Mouse (Mus musculus): ENCODE data around the gene Pga5. TPM values are rescaled to one million over a fixed set of nuclear protein-coding genes. Genes with fewer than 3 reads are reported as not detected.

Pga5 gene
- polyA plus RNA-seq, 1 experiment: not detected

GRCm38 (mm10) chr19:10692361-10692760 is 14.5 kb upstream of the Pga5 start:
- Histone ChIP-seq H3K4me3 (ENCODE audit: low read depth, low read length) (no peak overlapping the region), H3K27ac (ENCODE audit: insufficient read depth, low read depth, low read length) (peak overlapping the region; percentile 36), H3K36me3 (ENCODE audit: control insufficient read depth, insufficient read depth, low read length) (no peaks in the 10 kb centered on the region), H3K27me3 (ENCODE audit: control insufficient read depth, insufficient read depth, low read length) (no peaks in the 10 kb centered on the region), H3K4me1 (ENCODE audit: control insufficient read depth, insufficient read depth, insufficient read length, low read length) (peaks cover 30% of the 10 kb centered on the region)
- WGBS: 31% methylated on average over 4 of the region's 4 CpGs
- no peak for TF ChIP-seq CTCF (IDR thresholded peaks at IDR 0.05; ENCODE audit: extremely low read depth, insufficient read length, insufficient replicate concordance, low read depth, low read length)
- no peak for TF ChIP-seq POLR2A (IDR thresholded peaks at IDR 0.05; ENCODE audit: low read depth, low read length)

- TF ChIP-seq CTCF (IDR thresholded peaks at IDR 0.05; ENCODE audit: extremely low read depth, insufficient read length, insufficient replicate concordance, low read depth, low read length) (no peak), POLR2A (IDR thresholded peaks at IDR 0.05; ENCODE audit: low read depth, low read length) (no peak)
- Histone ChIP-seq H3K4me3 (ENCODE audit: low read depth, low read length) (no peak overlapping the region), H3K27ac (ENCODE audit: insufficient read depth, low read depth, low read length) (peak overlapping the region; percentile 36), H3K4me1 (ENCODE audit: control insufficient read depth, insufficient read depth, insufficient read length, low read length) (peaks cover 27% of the 10 kb centered on the region), H3K36me3 (ENCODE audit: control insufficient read depth, insufficient read depth, low read length) (no peaks in the 10 kb centered on the region), H3K27me3 (ENCODE audit: control insufficient read depth, insufficient read depth, low read length) (no peaks in the 10 kb centered on the region)
- 85% methylated on average over 3 of the region's 3 CpGs for WGBS
Observed at GRCm38 (mm10) chr19:10691660-10692059, 13.8 kb upstream of the Pga5 start.

GRCm38 (mm10) chr19:10691121-10691520 is 13.2 kb upstream of the Pga5 start:
- H3K27me3 ChIP-seq (ENCODE audit: control insufficient read depth, insufficient read depth, low read length): no peaks in the 10 kb centered on the region
- H3K4me1 ChIP-seq (ENCODE audit: control insufficient read depth, insufficient read depth, insufficient read length, low read length): peaks cover 27% of the 10 kb centered on the region
- 94% methylated on average over 4 of the region's 4 CpGs for WGBS
- H3K4me3 ChIP-seq (ENCODE audit: low read depth, low read length): no peak overlapping the region
- no peaks in the 10 kb centered on the region for H3K36me3 ChIP-seq (ENCODE audit: control insufficient read depth, insufficient read depth, low read length)
- TF ChIP-seq CTCF (IDR thresholded peaks at IDR 0.05; ENCODE audit: extremely low read depth, insufficient read length, insufficient replicate concordance, low read depth, low read length) (no peak), POLR2A (IDR thresholded peaks at IDR 0.05; ENCODE audit: low read depth, low read length) (no peak)
- peak overlapping the region; percentile 60; the same call in 1 of the 2 replicates for H3K27ac ChIP-seq (ENCODE audit: insufficient read depth, low read depth, low read length)

GRCm38 (mm10) chr19:10690336-10690735 is 12.5 kb upstream of the Pga5 start:
- 52% methylated on average over 3 of the region's 3 CpGs for WGBS
- no peaks in the 10 kb centered on the region for H3K36me3 ChIP-seq (ENCODE audit: control insufficient read depth, insufficient read depth, low read length)
- TF ChIP-seq POLR2A (IDR thresholded peaks at IDR 0.05; ENCODE audit: low read depth, low read length): no peak
- no peak for TF ChIP-seq CTCF (IDR thresholded peaks at IDR 0.05; ENCODE audit: extremely low read depth, insufficient read length, insufficient replicate concordance, low read depth, low read length)
- no peak overlapping the region; the same call in 1 of the 2 replicates for H3K27ac ChIP-seq (ENCODE audit: insufficient read depth, low read depth, low read length)
- no peak overlapping the region for H3K4me3 ChIP-seq (ENCODE audit: low read depth, low read length)
- peaks cover 23% of the 10 kb centered on the region; the same call in 1 of the 2 replicates for H3K4me1 ChIP-seq (ENCODE audit: control insufficient read depth, insufficient read depth, insufficient read length, low read length)
- H3K27me3 ChIP-seq (ENCODE audit: control insufficient read depth, insufficient read depth, low read length): no peaks in the 10 kb centered on the region

GRCm38 (mm10) chr19:10689470-10690166 is 11.7 kb upstream of the Pga5 start:
- H3K27me3 ChIP-seq (ENCODE audit: control insufficient read depth, insufficient read depth, low read length): no peaks in the 10 kb centered on the region
- TF ChIP-seq POLR2A (IDR thresholded peaks at IDR 0.05; ENCODE audit: low read depth, low read length) (no peak), CTCF (IDR thresholded peaks at IDR 0.05; ENCODE audit: extremely low read depth, insufficient read length, insufficient replicate concordance, low read depth, low read length) (no peak)
- H3K36me3 ChIP-seq (ENCODE audit: control insufficient read depth, insufficient read depth, low read length): no peaks in the 10 kb centered on the region
- H3K4me3 ChIP-seq (ENCODE audit: low read depth, low read length): peak overlapping the region; percentile 77
- H3K27ac ChIP-seq (ENCODE audit: insufficient read depth, low read depth, low read length): peak overlapping the region; percentile 94
- H3K4me1 ChIP-seq (ENCODE audit: control insufficient read depth, insufficient read depth, insufficient read length, low read length): peaks cover 20% of the 10 kb centered on the region; the same call in 1 of the 2 replicates
- WGBS: 22% methylated on average over 5 of the region's 5 CpGs

- under 1% methylated on average over 74 of the region's 74 CpGs for WGBS
- Histone ChIP-seq H3K4me1 (ENCODE audit: control insufficient read depth, insufficient read depth, insufficient read length, low read length) (peaks cover 20% of the 10 kb centered on the region; the same call in 1 of the 2 replicates), H3K27me3 (ENCODE audit: control insufficient read depth, insufficient read depth, low read length) (no peaks in the 10 kb centered on the region), H3K27ac (ENCODE audit: insufficient read depth, low read depth, low read length) (peak within 1 kb of the TSS; percentile 94), H3K36me3 (ENCODE audit: control insufficient read depth, insufficient read depth, low read length) (no peaks in the 10 kb centered on the region), H3K4me3 (ENCODE audit: low read depth, low read length) (peak within 1 kb of the TSS; percentile 77)
- peak; percentile 41; the same call in 1 of the 2 replicates for TF ChIP-seq POLR2A (IDR thresholded peaks at IDR 0.05; ENCODE audit: low read depth, low read length)
- no peak for TF ChIP-seq CTCF (IDR thresholded peaks at IDR 0.05; ENCODE audit: extremely low read depth, insufficient read length, insufficient replicate concordance, low read depth, low read length)
Observed at GRCm38 (mm10) chr19:10688537-10689352, 10.9 kb upstream of the Pga5 start, which contains the start of gene Vps37c. Gene Vps37c, plus strand, starts transcription at chr19:10688735.

GRCm38 (mm10) chr19:10685727-10686126 is 7.9 kb upstream of the Pga5 start:
- no peak for TF ChIP-seq CTCF (IDR thresholded peaks at IDR 0.05; ENCODE audit: extremely low read depth, insufficient read length, insufficient replicate concordance, low read depth, low read length)
- TF ChIP-seq POLR2A (IDR thresholded peaks at IDR 0.05; ENCODE audit: low read depth, low read length): no peak
- no peaks in the 10 kb centered on the region for H3K36me3 ChIP-seq (ENCODE audit: control insufficient read depth, insufficient read depth, low read length)
- no peak overlapping the region for H3K4me3 ChIP-seq (ENCODE audit: low read depth, low read length)
- H3K4me1 ChIP-seq (ENCODE audit: control insufficient read depth, insufficient read depth, insufficient read length, low read length): peaks cover 7% of the 10 kb centered on the region; the same call in 1 of the 2 replicates
- WGBS: 51% methylated on average over 2 of the region's 2 CpGs
- no peaks in the 10 kb centered on the region for H3K27me3 ChIP-seq (ENCODE audit: control insufficient read depth, insufficient read depth, low read length)
- 0 out of 2 replicates have a peak overlapping the region, but pooled peaks have one; percentile 28 for H3K27ac ChIP-seq (ENCODE audit: insufficient read depth, low read depth, low read length)

All from small intestine, adult 2 months (tissue).